Mouse (Mus musculus) C2C12 (cell line): ENCODE measurements around the gene Ccnd3.

Experiments used
- CEBPB ChIP-seq: IDR thresholded peaks from one replicate; pipeline ENCODE4 v1.6.1; 2011; ENCODE audit warnings: low read depth, mild to moderate bottlenecking, control low read depth, moderate library complexity
- CTCF ChIP-seq: IDR thresholded peaks from one replicate; pipeline ENCODE4 v1.5.1; 2011; ENCODE audit not compliant: control insufficient read depth, insufficient read depth, insufficient read length
- FOSL1 ChIP-seq: IDR thresholded peaks from one replicate; pipeline ENCODE4 v1.8.0; 2011; ENCODE audit warnings: mild to moderate bottlenecking, low read length; ENCODE audit not compliant: poor library complexity, insufficient read depth, severe bottlenecking
- MAX ChIP-seq: IDR thresholded peaks from one replicate; pipeline ENCODE4 v1.6.1; 2011; ENCODE audit warnings: mild to moderate bottlenecking, control low read depth
- USF1 ChIP-seq: IDR thresholded peaks from one replicate; pipeline ENCODE4 v1.6.1; 2011; ENCODE audit warnings: low read depth, mild to moderate bottlenecking, control low read depth, moderate library complexity

- TF ChIP-seq CTCF (no peak), CEBPB (no peak), USF1 (no peak), FOSL1 (no peak), MAX (no peak)
Observed at GRCm38 (mm10) chr17:47459341-47459919, 45.4 kb upstream of the Ccnd3 start.
